Mouse (Mus musculus): Measurements from ENCODE around the gene Ppp1r16b. TPM values are rescaled to one million over a fixed set of nuclear protein-coding genes. Genes with fewer than 3 reads are reported as not detected.

Gene Ppp1r16b
- polyA plus RNA-seq, 1 experiment from 2014 or later, result 27.7 TPM

DNA sequence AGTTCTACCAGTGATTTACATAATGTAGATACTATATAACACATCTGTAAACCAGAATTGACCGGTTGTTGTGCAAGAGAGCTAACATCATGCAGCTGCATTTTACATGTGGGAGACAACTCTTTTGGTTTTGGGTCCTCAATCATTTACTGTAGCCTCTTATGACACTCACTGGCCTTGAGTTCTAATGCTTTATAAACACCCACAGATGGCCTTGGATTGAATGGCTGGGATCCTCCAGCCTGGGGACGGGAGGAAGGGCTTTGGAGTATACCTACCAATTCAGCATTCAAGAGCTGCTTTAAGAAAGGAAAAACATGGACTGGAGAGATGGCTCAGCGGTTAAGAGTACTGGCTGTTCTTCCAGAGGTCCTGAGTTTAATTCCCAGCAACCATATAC, 5.9 kb upstream of the Ppp1r16b start:
- no peak for ATAC-seq
- 78% methylated on average over 3 of the region's 3 CpGs for WGBS

DNA sequence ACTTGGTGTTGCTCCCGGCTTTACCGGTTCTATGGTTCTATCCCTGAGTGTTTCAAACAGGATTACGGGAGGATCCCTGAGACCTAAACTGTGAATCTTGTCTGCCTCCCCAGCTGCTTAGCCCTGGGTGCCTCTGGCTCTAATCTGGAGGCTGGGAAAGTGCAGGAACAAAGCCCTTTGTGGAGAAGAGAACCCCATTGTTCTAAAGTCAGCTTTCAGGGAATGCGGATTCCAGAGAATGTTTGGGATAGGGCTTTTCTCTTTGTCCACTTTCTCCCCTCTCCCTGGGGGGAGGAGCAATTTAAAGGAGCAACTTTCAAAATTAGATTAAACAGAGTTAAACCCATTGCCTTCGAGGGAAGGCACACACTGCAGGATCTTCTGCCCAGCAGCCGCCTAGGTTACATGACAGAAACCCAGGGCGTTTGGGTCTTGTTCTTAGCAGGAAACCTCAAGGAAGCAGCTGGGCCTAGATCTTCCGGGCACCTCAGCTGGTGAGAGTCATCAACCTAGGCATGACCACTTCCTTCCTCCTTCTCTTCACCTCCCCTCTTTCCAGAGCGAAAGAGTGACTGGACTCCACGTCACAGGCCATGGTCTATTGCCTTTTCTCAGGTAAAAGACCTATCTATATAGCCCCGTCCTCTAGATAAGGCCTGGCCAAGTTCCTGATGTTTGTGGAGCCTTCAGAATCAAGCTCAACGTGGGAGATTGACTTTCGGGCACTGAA, 1.0 kb downstream of the Ppp1r16b start:
- peak overlapping the region; percentile 87; the same call in 1 of the 2 replicates for H3K4me2 ChIP-seq (ENCODE audit: low read length)
- peaks cover 23% of the 10 kb centered on the region for H3K4me1 ChIP-seq (ENCODE audit: control insufficient read depth, insufficient read depth, low read length)
- no peaks in the 10 kb centered on the region for H3K27me3 ChIP-seq (ENCODE audit: control insufficient read depth, insufficient read depth, low read depth, low read length)
- H3K4me3 ChIP-seq (ENCODE audit: low read depth, low read length), result no peak overlapping the region
- no peaks in the 10 kb centered on the region for H3K9me3 ChIP-seq (replicated peaks; ENCODE audit: control insufficient read depth, low read length, poor library complexity, severe bottlenecking)
- 33% methylated on average over 13 of the region's 13 CpGs for WGBS
- 0 out of 2 replicates have a peak, but pooled peaks have one; percentile 3 for ATAC-seq
- H3K27ac ChIP-seq (ENCODE audit: low read length), result no peak overlapping the region
- H3K9ac ChIP-seq (ENCODE audit: low read depth, low read length), result no peak overlapping the region; the same call in 1 of the 2 replicates
- no peaks in the 10 kb centered on the region for H3K36me3 ChIP-seq (ENCODE audit: control insufficient read depth, insufficient read depth, low read length)

More for the DNA sequence above, 5.9 kb upstream of the Ppp1r16b start:
- no peaks in the 10 kb centered on the region for H3K4me1 ChIP-seq (ENCODE audit: control insufficient read depth, insufficient read depth, low read length)
- no peak overlapping the region for H3K4me3 ChIP-seq (ENCODE audit: low read depth, low read length)
- H3K9ac ChIP-seq (ENCODE audit: low read depth, low read length), result no peak overlapping the region
- no peak overlapping the region for H3K4me2 ChIP-seq (ENCODE audit: low read length)
- no peak overlapping the region for H3K27ac ChIP-seq (ENCODE audit: low read length)
- H3K27me3 ChIP-seq (ENCODE audit: control insufficient read depth, insufficient read depth, low read depth, low read length), result no peaks in the 10 kb centered on the region
- H3K9me3 ChIP-seq (replicated peaks; ENCODE audit: control insufficient read depth, low read length, poor library complexity, severe bottlenecking), result no peaks in the 10 kb centered on the region
- H3K36me3 ChIP-seq (ENCODE audit: control insufficient read depth, insufficient read depth, low read length), result no peaks in the 10 kb centered on the region

DNA sequence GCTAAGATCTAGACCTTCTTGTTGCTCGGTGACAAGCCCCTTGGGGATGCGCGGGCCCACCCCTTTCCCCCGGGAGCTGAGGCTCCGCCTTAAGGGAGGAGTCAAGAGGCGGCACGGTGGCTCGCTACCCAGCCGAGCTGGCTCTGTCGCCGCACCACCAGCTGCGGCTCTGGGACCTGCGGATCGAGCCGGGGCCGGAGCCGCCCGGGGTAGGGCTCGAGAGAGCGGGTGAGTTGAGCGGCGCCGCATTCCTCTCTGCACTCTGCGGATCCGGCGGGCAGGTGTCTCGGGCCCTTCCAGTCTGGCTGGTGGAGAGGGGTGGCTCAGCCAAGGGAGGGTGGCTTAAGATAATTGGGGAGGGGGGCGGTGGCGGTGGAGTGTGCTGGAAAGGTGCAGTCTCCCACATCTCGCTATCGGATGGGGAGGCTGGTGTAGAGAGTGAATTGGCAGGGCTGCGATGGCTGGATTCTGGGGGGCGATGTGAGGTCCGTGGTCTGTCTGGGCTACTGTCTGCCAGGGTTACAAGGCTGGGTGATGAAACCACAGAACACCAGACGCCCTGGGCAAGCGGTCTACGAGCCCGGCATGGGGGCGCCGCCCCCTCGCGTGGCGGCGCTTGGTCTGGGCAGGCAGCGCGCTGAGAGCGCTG, 1.9 kb downstream of the Ppp1r16b start:
- WGBS, result under 1% methylated on average over 46 of the region's 47 CpGs

DNA sequence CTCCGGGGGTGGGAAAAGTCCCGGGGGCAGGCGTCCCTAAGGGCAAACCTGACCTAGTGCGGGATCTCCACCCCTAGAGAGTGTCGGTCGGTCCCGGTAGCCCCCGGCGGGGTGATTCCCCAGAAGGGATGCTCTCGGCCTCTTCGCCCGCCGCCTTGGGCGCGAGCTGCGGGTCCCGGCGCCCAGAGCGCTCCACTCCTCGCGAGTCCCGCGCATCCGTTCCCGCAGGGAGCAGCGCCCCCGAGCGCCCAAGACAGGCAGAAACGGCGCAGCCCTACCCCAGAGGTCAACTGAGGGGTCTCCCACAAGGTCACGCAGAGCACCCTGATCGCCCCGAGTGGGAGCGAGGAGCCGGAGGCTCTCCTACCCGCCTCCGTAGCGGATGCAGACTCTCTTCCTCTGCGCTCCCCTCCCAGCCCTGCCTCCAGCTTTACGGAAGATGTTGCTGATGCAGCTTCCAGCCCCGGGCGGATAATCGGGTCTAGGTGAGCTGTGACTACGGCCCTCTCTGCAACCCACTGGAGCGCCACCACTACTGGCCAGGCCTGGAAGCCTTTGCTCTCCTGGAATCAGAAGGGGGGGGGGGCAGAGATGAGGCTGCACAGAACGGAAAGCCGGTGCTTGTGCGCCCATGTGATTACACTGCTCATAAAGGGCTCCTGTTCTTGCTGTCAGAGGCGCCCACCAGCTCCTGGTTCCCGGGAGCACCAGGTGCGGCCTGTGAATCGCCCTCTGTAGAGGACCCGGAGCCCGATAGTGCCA, 2.7 kb downstream of the Ppp1r16b start:
- ATAC-seq, result peak; percentile 54
- under 1% methylated on average over 52 of the region's 54 CpGs for WGBS
- Histone ChIP-seq H3K27ac (ENCODE audit: low read length) (peak overlapping the region; percentile 84), H3K9me3 (replicated peaks; ENCODE audit: control insufficient read depth, low read length, poor library complexity, severe bottlenecking) (no peaks in the 10 kb centered on the region), H3K27me3 (ENCODE audit: control insufficient read depth, insufficient read depth, low read depth, low read length) (no peaks in the 10 kb centered on the region), H3K9ac (ENCODE audit: low read depth, low read length) (peak overlapping the region; percentile 84), H3K4me1 (ENCODE audit: control insufficient read depth, insufficient read depth, low read length) (peaks cover 29% of the 10 kb centered on the region), H3K4me3 (ENCODE audit: low read depth, low read length) (peak overlapping the region; percentile 73), H3K4me2 (ENCODE audit: low read length) (peak overlapping the region; percentile 87), H3K36me3 (ENCODE audit: control insufficient read depth, insufficient read depth, low read length) (no peaks in the 10 kb centered on the region)

More for the DNA sequence above, 1.9 kb downstream of the Ppp1r16b start:
- Histone ChIP-seq H3K4me3 (ENCODE audit: low read depth, low read length) (peak overlapping the region; percentile 73), H3K27me3 (ENCODE audit: control insufficient read depth, insufficient read depth, low read depth, low read length) (no peaks in the 10 kb centered on the region), H3K36me3 (ENCODE audit: control insufficient read depth, insufficient read depth, low read length) (no peaks in the 10 kb centered on the region), H3K4me1 (ENCODE audit: control insufficient read depth, insufficient read depth, low read length) (peaks cover 23% of the 10 kb centered on the region), H3K9ac (ENCODE audit: low read depth, low read length) (peak overlapping the region; percentile 84), H3K27ac (ENCODE audit: low read length) (peak overlapping the region; percentile 84), H3K4me2 (ENCODE audit: low read length) (peak overlapping the region; percentile 87), H3K9me3 (replicated peaks; ENCODE audit: control insufficient read depth, low read length, poor library complexity, severe bottlenecking) (no peaks in the 10 kb centered on the region)
- ATAC-seq, result peak; percentile 84

DNA sequence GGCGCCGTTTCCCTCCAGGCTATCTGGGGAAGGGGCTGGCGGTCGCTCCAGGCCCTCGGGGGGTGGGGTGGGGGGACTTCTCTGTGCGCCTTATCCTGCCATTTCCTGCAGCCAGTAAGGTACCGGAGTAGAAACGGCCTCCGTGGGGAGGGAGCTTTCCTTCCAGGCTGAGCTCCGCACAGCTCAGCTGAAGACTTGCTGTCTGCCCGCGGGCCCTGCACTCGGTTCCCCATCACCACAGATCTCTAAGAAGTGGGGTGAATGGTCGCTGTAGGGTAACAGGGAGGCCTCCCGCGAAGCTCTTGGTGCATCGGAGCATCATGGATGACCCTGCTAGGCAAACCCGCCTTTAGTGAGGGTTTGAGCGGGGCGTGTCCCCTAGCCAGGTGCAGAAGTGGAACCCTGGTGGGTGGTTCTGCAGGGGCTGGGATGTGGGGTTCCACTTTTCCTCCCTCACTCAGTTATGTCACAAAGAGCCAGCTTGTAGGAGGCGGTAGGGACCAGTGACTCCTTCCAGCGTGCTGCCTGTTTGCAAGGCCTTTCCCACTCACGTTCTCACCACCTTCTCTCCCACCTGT, 3.3 kb downstream of the Ppp1r16b start:
- no peaks in the 10 kb centered on the region for H3K9me3 ChIP-seq (replicated peaks; ENCODE audit: control insufficient read depth, low read length, poor library complexity, severe bottlenecking)
- peak overlapping the region; percentile 84 for H3K9ac ChIP-seq (ENCODE audit: low read depth, low read length)
- H3K4me2 ChIP-seq (ENCODE audit: low read length), result peak overlapping the region; percentile 87
- H3K4me3 ChIP-seq (ENCODE audit: low read depth, low read length), result peak overlapping the region; percentile 73
- 11% methylated on average over 23 of the region's 23 CpGs for WGBS
- H3K36me3 ChIP-seq (ENCODE audit: control insufficient read depth, insufficient read depth, low read length), result no peaks in the 10 kb centered on the region
- peaks cover 36% of the 10 kb centered on the region for H3K4me1 ChIP-seq (ENCODE audit: control insufficient read depth, insufficient read depth, low read length)
- H3K27me3 ChIP-seq (ENCODE audit: control insufficient read depth, insufficient read depth, low read depth, low read length), result no peaks in the 10 kb centered on the region
- peak overlapping the region; percentile 84 for H3K27ac ChIP-seq (ENCODE audit: low read length)
- peak; percentile 27 for ATAC-seq

DNA sequence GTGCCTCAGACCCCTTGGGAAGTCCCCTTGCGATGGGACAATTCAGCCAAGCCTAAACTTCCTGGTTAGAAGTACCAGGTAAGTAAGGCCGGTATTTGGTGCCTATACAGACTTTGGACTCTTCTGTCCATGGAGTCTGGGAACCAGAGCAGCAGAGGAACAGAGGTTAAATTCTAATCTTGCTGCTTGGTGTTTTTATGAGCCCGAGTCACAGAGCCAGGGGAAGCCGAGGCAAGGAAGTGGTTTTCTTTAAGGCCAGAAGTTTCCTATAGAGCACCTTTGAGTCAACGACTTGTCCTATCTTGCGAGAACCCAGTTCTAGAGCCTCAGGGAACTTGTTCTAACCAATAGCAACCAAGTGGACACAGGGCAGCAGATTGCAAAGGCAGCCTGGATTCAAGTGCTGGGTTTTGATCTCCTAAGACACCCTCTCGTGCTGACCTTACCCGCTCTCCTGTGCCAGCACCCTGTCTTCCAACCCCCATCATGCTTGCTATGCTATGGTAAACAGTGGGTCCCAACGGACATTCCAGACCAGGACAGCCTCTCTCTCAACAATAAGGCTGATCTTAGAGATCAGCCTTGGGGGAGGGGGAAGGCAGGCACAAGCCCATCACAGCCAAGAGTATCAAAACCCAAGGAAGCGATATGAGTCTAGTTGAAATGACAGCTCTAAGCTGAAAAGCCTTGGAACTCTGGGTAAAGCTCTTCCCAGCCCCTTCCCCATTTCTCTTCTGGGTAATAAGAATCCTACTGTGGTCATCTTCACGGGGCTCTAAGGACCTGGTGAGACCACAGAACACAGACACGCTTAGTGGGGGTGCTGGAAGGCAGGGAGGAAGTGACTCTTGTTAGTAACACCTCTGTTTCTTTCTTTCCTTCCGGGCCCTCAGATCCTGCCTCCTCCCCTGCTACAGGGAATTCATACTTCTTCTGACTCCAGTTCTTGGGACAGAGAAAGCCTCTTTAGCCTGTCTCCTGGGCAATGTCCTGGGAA, 4.3 kb downstream of the Ppp1r16b start:
- 64% methylated on average over 13 of the region's 13 CpGs for WGBS
- peaks cover 37% of the 10 kb centered on the region for H3K4me1 ChIP-seq (ENCODE audit: control insufficient read depth, insufficient read depth, low read length)

DNA sequence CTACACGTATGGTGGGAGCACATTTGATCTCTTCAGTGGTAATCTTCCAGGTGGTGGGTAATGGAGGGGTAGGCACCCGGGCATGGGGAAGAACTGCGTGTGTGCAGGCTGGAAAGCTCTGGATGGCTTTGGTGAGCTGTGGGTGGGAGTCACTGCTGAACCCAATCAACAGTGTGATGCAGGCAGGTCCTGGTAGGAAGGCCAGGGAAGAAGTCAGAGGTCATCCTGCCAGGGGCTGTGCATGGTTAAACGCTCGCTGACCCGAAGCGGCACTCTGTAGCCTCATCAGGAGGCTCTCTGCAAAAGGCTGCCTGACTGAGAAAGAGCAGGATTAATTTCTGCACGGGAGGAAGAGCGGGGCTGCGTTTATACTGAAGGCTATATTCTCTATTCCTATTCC, 5.4 kb downstream of the Ppp1r16b start:
- Histone ChIP-seq H3K4me3 (ENCODE audit: low read depth, low read length) (no peak overlapping the region), H3K9me3 (replicated peaks; ENCODE audit: control insufficient read depth, low read length, poor library complexity, severe bottlenecking) (no peaks in the 10 kb centered on the region), H3K9ac (ENCODE audit: low read depth, low read length) (no peak overlapping the region), H3K4me1 (ENCODE audit: control insufficient read depth, insufficient read depth, low read length) (peaks cover 40% of the 10 kb centered on the region), H3K36me3 (ENCODE audit: control insufficient read depth, insufficient read depth, low read length) (no peaks in the 10 kb centered on the region), H3K27me3 (ENCODE audit: control insufficient read depth, insufficient read depth, low read depth, low read length) (no peaks in the 10 kb centered on the region), H3K27ac (ENCODE audit: low read length) (no peak overlapping the region), H3K4me2 (ENCODE audit: low read length) (peak overlapping the region; percentile 8; the same call in 1 of the 2 replicates)
- WGBS, result 17% methylated on average over 10 of the region's 10 CpGs
- no peak for ATAC-seq

More for the DNA sequence above, 4.3 kb downstream of the Ppp1r16b start:
- H3K27me3 ChIP-seq (ENCODE audit: control insufficient read depth, insufficient read depth, low read depth, low read length), result no peaks in the 10 kb centered on the region
- no peak overlapping the region for H3K27ac ChIP-seq (ENCODE audit: low read length)
- peak overlapping the region; percentile 73 for H3K4me3 ChIP-seq (ENCODE audit: low read depth, low read length)
- H3K36me3 ChIP-seq (ENCODE audit: control insufficient read depth, insufficient read depth, low read length), result no peaks in the 10 kb centered on the region
- no peaks in the 10 kb centered on the region for H3K9me3 ChIP-seq (replicated peaks; ENCODE audit: control insufficient read depth, low read length, poor library complexity, severe bottlenecking)
- no peak for ATAC-seq
- 0 out of 2 replicates have a peak overlapping the region, but pooled peaks have one; percentile 84 for H3K9ac ChIP-seq (ENCODE audit: low read depth, low read length)
- peak overlapping the region; percentile 87 for H3K4me2 ChIP-seq (ENCODE audit: low read length)

DNA sequence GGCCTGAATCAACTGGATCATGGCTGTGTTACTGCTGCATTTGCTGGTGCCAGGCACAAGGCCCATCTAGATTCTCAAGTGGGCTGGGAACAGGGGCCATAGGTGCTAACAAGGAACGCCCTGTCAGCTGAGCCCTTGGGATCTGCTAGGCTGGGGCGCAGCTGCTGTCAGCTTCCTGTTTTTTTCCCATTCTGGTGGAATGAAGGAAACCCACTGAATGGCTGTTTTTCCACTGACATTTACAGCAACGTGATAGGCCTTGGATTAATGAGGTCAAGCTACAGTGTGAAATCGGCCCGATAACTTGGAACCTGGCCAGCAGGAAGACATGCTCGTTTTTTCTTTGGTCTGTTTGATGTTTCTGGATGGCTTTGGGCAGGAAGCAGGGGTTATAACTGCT, 7.6 kb downstream of the Ppp1r16b start:
- H3K27ac ChIP-seq (ENCODE audit: low read length), result peak overlapping the region; percentile 68

More for the DNA sequence above, 7.6 kb downstream of the Ppp1r16b start:
- ATAC-seq, result 0 out of 2 replicates have a peak, but pooled peaks have one; percentile 11
- Histone ChIP-seq H3K4me2 (ENCODE audit: low read length) (peak overlapping the region; percentile 17; the same call in 1 of the 2 replicates), H3K36me3 (ENCODE audit: control insufficient read depth, insufficient read depth, low read length) (no peaks in the 10 kb centered on the region), H3K9me3 (replicated peaks; ENCODE audit: control insufficient read depth, low read length, poor library complexity, severe bottlenecking) (no peaks in the 10 kb centered on the region), H3K27me3 (ENCODE audit: control insufficient read depth, insufficient read depth, low read depth, low read length) (no peaks in the 10 kb centered on the region), H3K9ac (ENCODE audit: low read depth, low read length) (peak overlapping the region; percentile 36), H3K4me1 (ENCODE audit: control insufficient read depth, insufficient read depth, low read length) (peaks cover 40% of the 10 kb centered on the region), H3K4me3 (ENCODE audit: low read depth, low read length) (no peak overlapping the region)
- 12% methylated on average over 6 of the region's 6 CpGs for WGBS

All from midbrain, embryonic 16.5 days (tissue).